Mouse (Mus musculus): ENCODE data around the gene Il3. TPM values are rescaled to one million over a fixed set of nuclear protein-coding genes. Genes with fewer than 3 reads are reported as not detected.
A peak's percentile ranks its signal among the peaks of the same experiment; 100 is the strongest.

Gene Il3
- polyA plus RNA-seq, 1 experiment from 2014 or later = not detected

GRCm38 (mm10) chr11:54310588-54310987, 43.5 kb upstream of the Il3 start:
- Histone ChIP-seq H3K27ac (ENCODE audit: low read depth, low read length) (no peak overlapping the region), H3K4me1 (replicated peaks; ENCODE audit: control insufficient read depth, insufficient read depth, low read length) (no peaks in the 10 kb centered on the region), H3K4me2 (replicated peaks; ENCODE audit: low read depth) (no peak overlapping the region), H3K36me3 (ENCODE audit: control insufficient read depth, insufficient read depth) (no peaks in the 10 kb centered on the region), H3K9ac (ENCODE audit: low read depth, low read length) (no peak overlapping the region), H3K4me3 (ENCODE audit: low read depth, low read length) (no peak overlapping the region), H3K27me3 (replicated peaks; ENCODE audit: control insufficient read depth, insufficient read depth, low read length) (no peaks in the 10 kb centered on the region), H3K9me3 (ENCODE audit: control insufficient read depth) (no peaks in the 10 kb centered on the region)
- 64% methylated on average over 2 of the region's 2 CpGs for WGBS
- no peak for TF ChIP-seq CTCF (IDR thresholded peaks at IDR 0.05; ENCODE audit: low read depth)
- ATAC-seq = no peak

- Histone ChIP-seq H3K36me3 (ENCODE audit: control insufficient read depth, insufficient read depth) (no peaks in the 10 kb centered on the region), H3K4me3 (ENCODE audit: low read depth, low read length) (no peak overlapping the region), H3K4me1 (replicated peaks; ENCODE audit: control insufficient read depth, insufficient read depth, low read length) (no peaks in the 10 kb centered on the region), H3K27me3 (replicated peaks; ENCODE audit: control insufficient read depth, insufficient read depth, low read length) (peaks cover 21% of the 10 kb centered on the region), H3K4me2 (replicated peaks; ENCODE audit: low read depth) (no peak overlapping the region), H3K9ac (ENCODE audit: low read depth, low read length) (no peak overlapping the region), H3K9me3 (ENCODE audit: control insufficient read depth) (no peaks in the 10 kb centered on the region), H3K27ac (ENCODE audit: low read depth, low read length) (no peak overlapping the region)
- WGBS = 69% methylated on average over 7 of the region's 7 CpGs
- no peak for ATAC-seq
- peak; percentile 73 for TF ChIP-seq CTCF (IDR thresholded peaks at IDR 0.05; ENCODE audit: low read depth)
Observed at GRCm38 (mm10) chr11:54307139-54307816, 40.2 kb upstream of the Il3 start.

GRCm38 (mm10) chr11:54305331-54305730, 38.3 kb upstream of the Il3 start:
- Histone ChIP-seq H3K27ac (ENCODE audit: low read depth, low read length) (no peak overlapping the region), H3K4me1 (replicated peaks; ENCODE audit: control insufficient read depth, insufficient read depth, low read length) (no peaks in the 10 kb centered on the region), H3K27me3 (replicated peaks; ENCODE audit: control insufficient read depth, insufficient read depth, low read length) (peaks cover 21% of the 10 kb centered on the region), H3K9me3 (ENCODE audit: control insufficient read depth) (no peaks in the 10 kb centered on the region), H3K4me3 (ENCODE audit: low read depth, low read length) (no peak overlapping the region), H3K36me3 (ENCODE audit: control insufficient read depth, insufficient read depth) (no peaks in the 10 kb centered on the region), H3K9ac (ENCODE audit: low read depth, low read length) (no peak overlapping the region), H3K4me2 (replicated peaks; ENCODE audit: low read depth) (no peak overlapping the region)
- TF ChIP-seq CTCF (IDR thresholded peaks at IDR 0.05; ENCODE audit: low read depth) = no peak
- WGBS = 90% methylated on average over 3 of the region's 3 CpGs
- no peak for ATAC-seq

GRCm38 (mm10) chr11:54304471-54304873, 37.4 kb upstream of the Il3 start:
- TF ChIP-seq CTCF (IDR thresholded peaks at IDR 0.05; ENCODE audit: low read depth) = no peak
- no peaks in the 10 kb centered on the region for H3K4me1 ChIP-seq (replicated peaks; ENCODE audit: control insufficient read depth, insufficient read depth, low read length)
- H3K9me3 ChIP-seq (ENCODE audit: control insufficient read depth) = no peaks in the 10 kb centered on the region
- ATAC-seq = no peak
- H3K4me2 ChIP-seq (replicated peaks; ENCODE audit: low read depth) = peak overlapping the region; percentile 80
- peak overlapping the region; percentile 46 for H3K4me3 ChIP-seq (ENCODE audit: low read depth, low read length)
- 8% methylated on average over 7 of the region's 7 CpGs for WGBS
- peaks cover 21% of the 10 kb centered on the region for H3K27me3 ChIP-seq (replicated peaks; ENCODE audit: control insufficient read depth, insufficient read depth, low read length)
- H3K9ac ChIP-seq (ENCODE audit: low read depth, low read length) = no peak overlapping the region
- H3K27ac ChIP-seq (ENCODE audit: low read depth, low read length) = no peak overlapping the region
- H3K36me3 ChIP-seq (ENCODE audit: control insufficient read depth, insufficient read depth) = no peaks in the 10 kb centered on the region

- Histone ChIP-seq H3K9me3 (ENCODE audit: control insufficient read depth) (no peaks in the 10 kb centered on the region), H3K27ac (ENCODE audit: low read depth, low read length) (no peak within 1 kb of the TSS), H3K4me2 (replicated peaks; ENCODE audit: low read depth) (peak within 1 kb of the TSS; percentile 80), H3K4me3 (ENCODE audit: low read depth, low read length) (peak within 1 kb of the TSS; percentile 46), H3K27me3 (replicated peaks; ENCODE audit: control insufficient read depth, insufficient read depth, low read length) (peaks cover 21% of the 10 kb centered on the region), H3K9ac (ENCODE audit: low read depth, low read length) (no peak within 1 kb of the TSS), H3K36me3 (ENCODE audit: control insufficient read depth, insufficient read depth) (no peaks in the 10 kb centered on the region), H3K4me1 (replicated peaks; ENCODE audit: control insufficient read depth, insufficient read depth, low read length) (no peaks in the 10 kb centered on the region)
- TF ChIP-seq CTCF (IDR thresholded peaks at IDR 0.05; ENCODE audit: low read depth) = no peak; the same call in 1 of the 2 replicates
- ATAC-seq = no peak
- WGBS = under 1% methylated on average over 56 of the region's 59 CpGs
Observed at GRCm38 (mm10) chr11:54303728-54304470, 36.8 kb upstream of the Il3 start, which contains the start of gene Acsl6. Acsl6 (plus strand) TSS chr11:54303798.

GRCm38 (mm10) chr11:54303076-54303727, 36.1 kb upstream of the Il3 start:
- no peaks in the 10 kb centered on the region for H3K36me3 ChIP-seq (ENCODE audit: control insufficient read depth, insufficient read depth)
- ATAC-seq = no peak
- no peak for TF ChIP-seq CTCF (IDR thresholded peaks at IDR 0.05; ENCODE audit: low read depth)
- no peak overlapping the region for H3K4me2 ChIP-seq (replicated peaks; ENCODE audit: low read depth)
- 19% methylated on average over 6 of the region's 6 CpGs for WGBS
- H3K9ac ChIP-seq (ENCODE audit: low read depth, low read length) = no peak overlapping the region
- peaks cover 21% of the 10 kb centered on the region for H3K27me3 ChIP-seq (replicated peaks; ENCODE audit: control insufficient read depth, insufficient read depth, low read length)
- H3K9me3 ChIP-seq (ENCODE audit: control insufficient read depth) = no peaks in the 10 kb centered on the region
- H3K4me1 ChIP-seq (replicated peaks; ENCODE audit: control insufficient read depth, insufficient read depth, low read length) = no peaks in the 10 kb centered on the region
- H3K27ac ChIP-seq (ENCODE audit: low read depth, low read length) = no peak overlapping the region
- H3K4me3 ChIP-seq (ENCODE audit: low read depth, low read length) = no peak overlapping the region
